Mouse (Mus musculus): ENCODE measurements around the gene Enox1. TPM values are rescaled to one million over a fixed set of nuclear protein-coding genes. Genes with fewer than 3 reads are reported as not detected.

The Enox1 gene
- polyA plus RNA-seq, 1 experiment from 2014 or later: 33.5 TPM

DNA sequence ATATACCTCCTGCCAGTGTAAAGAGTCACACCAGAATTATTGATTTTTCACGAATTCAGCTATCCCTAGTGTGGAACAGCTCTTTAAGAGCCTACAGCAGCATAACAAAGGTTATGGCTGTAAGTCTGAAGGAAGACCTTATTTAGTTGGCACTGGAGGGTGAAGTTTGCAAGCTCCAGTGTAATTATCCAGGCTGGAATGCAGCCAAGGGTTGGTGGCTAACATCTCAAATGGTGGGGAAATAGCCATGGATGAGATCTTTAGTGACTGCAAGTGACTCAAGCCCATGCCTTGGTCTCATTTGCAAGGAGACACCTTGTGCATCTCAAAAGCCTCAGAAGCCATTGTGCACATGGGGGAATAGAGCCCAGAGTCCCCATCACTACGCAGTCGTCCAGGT lies 5.9 kb downstream of the Enox1 start:
- Histone ChIP-seq H3K9ac (no peak overlapping the region), H3K36me3 (replicated peaks) (peaks cover 2% of the 10 kb centered on the region; the same call in 1 of the 2 replicates), H3K27me3 (no peaks in the 10 kb centered on the region), H3K4me3 (replicated peaks) (no peak overlapping the region), H3K27ac (no peak overlapping the region), H3K4me1 (peaks cover 28% of the 10 kb centered on the region), H3K9me3 (no peaks in the 10 kb centered on the region), H3K4me2 (no peak overlapping the region)
- WGBS: 82% methylated on average over 3 of the region's 3 CpGs
- no peak for ATAC-seq (ENCODE audit: low FRiP score)

DNA sequence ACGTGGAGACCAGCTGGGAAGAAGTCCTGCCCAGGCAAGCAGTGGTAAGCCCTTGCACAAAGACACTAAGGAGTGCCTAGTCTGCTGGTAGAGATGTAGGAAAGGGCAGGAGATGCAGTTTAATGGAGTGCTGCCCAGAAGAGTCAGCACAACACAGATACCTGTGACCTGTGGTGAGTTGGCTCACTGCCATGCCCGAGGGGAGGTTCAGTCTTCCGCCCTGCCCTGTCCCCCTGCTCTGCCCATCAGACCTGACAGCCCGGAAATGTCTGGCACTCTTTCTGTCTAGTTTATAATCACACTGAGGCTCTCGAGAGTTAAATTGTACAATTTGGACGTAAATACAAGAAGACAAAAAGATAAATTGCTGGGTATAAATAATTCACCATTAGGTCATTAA lies 7.8 kb downstream of the Enox1 start:
- no peak overlapping the region for H3K9ac ChIP-seq
- 80% methylated on average over 6 of the region's 6 CpGs for WGBS
- no peak overlapping the region for H3K27ac ChIP-seq
- H3K9me3 ChIP-seq: no peaks in the 10 kb centered on the region
- H3K27me3 ChIP-seq: no peaks in the 10 kb centered on the region
- H3K4me1 ChIP-seq: peaks cover 10% of the 10 kb centered on the region
- no peak overlapping the region for H3K4me3 ChIP-seq (replicated peaks)
- ATAC-seq (ENCODE audit: low FRiP score): no peak
- peaks cover 2% of the 10 kb centered on the region; the same call in 1 of the 2 replicates for H3K36me3 ChIP-seq (replicated peaks)
- no peak overlapping the region for H3K4me2 ChIP-seq

DNA sequence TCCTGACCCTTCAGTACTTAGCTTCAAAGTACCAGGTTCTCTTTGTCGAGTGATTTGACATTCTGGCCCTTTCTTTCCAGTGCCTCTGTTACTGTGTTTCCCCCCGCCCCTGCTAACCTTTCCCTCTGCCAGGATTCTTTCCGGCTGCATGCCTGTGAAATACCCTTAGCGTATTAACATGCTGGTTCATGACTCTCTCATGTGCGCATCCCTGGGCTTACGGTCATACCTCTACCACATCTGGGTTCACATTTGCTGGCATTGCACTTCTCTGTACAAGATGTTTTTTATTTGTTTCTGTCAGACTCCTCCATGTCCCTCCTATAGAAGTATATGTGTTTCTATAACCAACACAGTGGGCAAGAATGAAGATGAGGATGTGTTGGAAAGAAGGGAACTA lies 11.6 kb downstream of the Enox1 start:
- no peaks in the 10 kb centered on the region for H3K9me3 ChIP-seq
- WGBS: 90% methylated on average over 6 of the region's 6 CpGs
- H3K4me1 ChIP-seq: no peaks in the 10 kb centered on the region
- H3K27ac ChIP-seq: no peak overlapping the region
- no peaks in the 10 kb centered on the region for H3K27me3 ChIP-seq
- ATAC-seq (ENCODE audit: low FRiP score): no peak
- no peak overlapping the region for H3K9ac ChIP-seq
- H3K4me3 ChIP-seq (replicated peaks): no peak overlapping the region
- H3K36me3 ChIP-seq (replicated peaks): peaks cover 2% of the 10 kb centered on the region; the same call in 1 of the 2 replicates
- no peak overlapping the region for H3K4me2 ChIP-seq

DNA sequence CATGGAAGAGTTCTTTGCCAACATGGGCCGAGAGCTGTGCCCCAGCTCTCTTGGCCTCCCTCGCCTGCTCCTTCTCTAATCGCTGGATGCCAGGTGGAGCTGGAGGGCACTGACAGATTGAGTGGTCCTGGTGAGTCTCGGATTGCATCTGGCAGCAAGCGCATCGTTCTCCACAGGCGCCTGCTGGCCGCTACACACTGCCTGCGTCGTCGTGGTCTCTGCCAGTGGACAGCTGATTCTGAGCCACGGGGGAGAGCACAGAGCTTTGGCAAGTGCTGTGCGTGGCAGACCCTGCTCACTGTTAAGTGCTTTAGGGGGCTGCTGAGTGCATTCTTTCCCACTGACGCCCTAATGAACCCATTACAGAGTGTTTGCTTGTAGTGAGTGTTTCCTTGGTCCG lies 17.9 kb downstream of the Enox1 start:
- H3K9ac ChIP-seq: no peak overlapping the region
- H3K36me3 ChIP-seq (replicated peaks): no peaks in the 10 kb centered on the region
- no peaks in the 10 kb centered on the region for H3K9me3 ChIP-seq
- ATAC-seq (ENCODE audit: low FRiP score): 0 out of 2 replicates have a peak, but pooled peaks have one; percentile 17
- H3K4me2 ChIP-seq: no peak overlapping the region
- H3K4me1 ChIP-seq: no peaks in the 10 kb centered on the region
- H3K27ac ChIP-seq: no peak overlapping the region; the same call in 1 of the 2 replicates
- H3K27me3 ChIP-seq: no peaks in the 10 kb centered on the region
- WGBS: 79% methylated on average over 15 of the region's 15 CpGs
- H3K4me3 ChIP-seq (replicated peaks): no peak overlapping the region

DNA sequence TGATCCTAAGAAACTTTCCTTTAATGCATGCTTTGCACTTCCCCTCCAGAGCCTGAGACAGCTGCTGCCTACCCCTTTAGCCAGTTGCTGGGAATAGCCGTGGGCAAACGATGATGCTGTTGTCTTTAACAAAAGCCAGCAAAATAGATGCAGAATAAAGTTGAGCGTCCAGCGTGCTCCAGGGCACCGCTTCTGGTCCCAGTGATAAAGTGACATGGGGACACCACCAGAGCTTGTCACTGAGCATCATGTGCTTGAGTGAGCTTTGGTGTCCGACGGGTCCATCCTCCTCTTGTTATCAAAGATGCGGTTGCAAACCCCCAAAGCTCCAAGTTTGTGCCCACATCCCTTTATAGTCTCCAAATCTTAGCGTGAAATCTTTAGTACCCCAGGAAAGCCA lies 18.4 kb downstream of the Enox1 start:
- Histone ChIP-seq H3K9ac (no peak overlapping the region), H3K27ac (no peak overlapping the region; the same call in 1 of the 2 replicates), H3K4me2 (no peak overlapping the region), H3K27me3 (no peaks in the 10 kb centered on the region), H3K9me3 (no peaks in the 10 kb centered on the region), H3K4me3 (replicated peaks) (no peak overlapping the region), H3K4me1 (no peaks in the 10 kb centered on the region), H3K36me3 (replicated peaks) (no peaks in the 10 kb centered on the region)
- WGBS: 84% methylated on average over 9 of the region's 9 CpGs
- no peak for ATAC-seq (ENCODE audit: low FRiP score)

DNA sequence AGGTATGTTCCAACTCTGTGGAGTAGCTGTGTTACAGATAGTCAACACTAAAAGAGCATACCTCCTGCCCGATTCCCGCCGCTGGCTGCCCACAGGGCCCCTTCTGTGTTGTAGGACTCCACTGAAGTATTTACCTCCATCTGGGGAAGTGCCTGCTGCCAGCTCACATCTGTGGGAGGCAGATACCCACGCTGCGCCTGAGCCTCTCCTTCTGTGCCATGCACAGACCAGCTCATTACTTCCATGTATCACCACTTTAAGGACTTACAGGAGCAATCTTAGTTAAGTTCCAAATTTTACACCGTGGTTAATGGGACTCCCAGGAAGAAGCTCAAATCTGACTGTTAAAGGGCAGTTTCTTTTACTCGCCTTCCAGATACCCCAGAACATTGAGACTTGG lies 23.7 kb downstream of the Enox1 start:
- no peak overlapping the region for H3K9ac ChIP-seq
- H3K9me3 ChIP-seq: no peaks in the 10 kb centered on the region
- no peak overlapping the region for H3K4me2 ChIP-seq
- H3K4me3 ChIP-seq (replicated peaks): no peak overlapping the region
- no peak overlapping the region for H3K27ac ChIP-seq
- H3K4me1 ChIP-seq: no peaks in the 10 kb centered on the region
- no peaks in the 10 kb centered on the region for H3K27me3 ChIP-seq
- no peak for ATAC-seq (ENCODE audit: low FRiP score)
- 89% methylated on average over 7 of the region's 7 CpGs for WGBS
- H3K36me3 ChIP-seq (replicated peaks): no peaks in the 10 kb centered on the region

DNA sequence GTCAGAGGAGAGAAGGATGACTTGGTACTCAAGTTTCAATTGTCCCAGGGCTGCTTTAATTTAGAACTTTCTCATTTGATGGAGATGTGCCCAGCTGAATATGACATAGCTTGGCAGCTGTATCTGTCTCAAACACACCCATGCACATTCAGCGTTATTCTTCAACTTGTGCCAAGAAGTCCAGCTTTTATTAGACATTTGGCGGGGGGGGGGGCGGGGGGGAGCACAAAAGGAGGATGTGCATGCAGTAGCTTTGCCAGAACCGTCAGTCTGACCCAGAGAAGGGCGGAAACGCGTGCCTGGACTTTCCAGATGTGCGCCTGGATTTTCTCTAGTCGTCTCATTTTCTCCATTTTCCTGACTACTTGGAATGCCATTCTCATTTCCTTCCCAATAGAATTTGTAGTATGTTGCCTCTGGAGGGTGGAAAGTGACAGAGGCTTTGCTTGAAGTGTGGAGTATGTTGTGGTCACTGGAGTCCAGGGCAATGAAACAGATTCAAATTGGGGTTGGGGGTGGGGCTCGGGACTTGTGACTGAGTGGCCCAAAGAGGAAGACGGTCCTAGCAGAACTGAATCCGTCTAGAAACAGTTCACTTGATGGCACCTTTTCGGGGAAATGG lies 24.3 kb downstream of the Enox1 start:
- Histone ChIP-seq H3K4me1 (no peaks in the 10 kb centered on the region), H3K9ac (no peak overlapping the region), H3K27ac (no peak overlapping the region), H3K9me3 (no peaks in the 10 kb centered on the region), H3K4me3 (replicated peaks) (no peak overlapping the region), H3K36me3 (replicated peaks) (no peaks in the 10 kb centered on the region), H3K27me3 (no peaks in the 10 kb centered on the region), H3K4me2 (no peak overlapping the region)
- no peak for ATAC-seq (ENCODE audit: low FRiP score)
- 80% methylated on average over 13 of the region's 13 CpGs for WGBS

DNA sequence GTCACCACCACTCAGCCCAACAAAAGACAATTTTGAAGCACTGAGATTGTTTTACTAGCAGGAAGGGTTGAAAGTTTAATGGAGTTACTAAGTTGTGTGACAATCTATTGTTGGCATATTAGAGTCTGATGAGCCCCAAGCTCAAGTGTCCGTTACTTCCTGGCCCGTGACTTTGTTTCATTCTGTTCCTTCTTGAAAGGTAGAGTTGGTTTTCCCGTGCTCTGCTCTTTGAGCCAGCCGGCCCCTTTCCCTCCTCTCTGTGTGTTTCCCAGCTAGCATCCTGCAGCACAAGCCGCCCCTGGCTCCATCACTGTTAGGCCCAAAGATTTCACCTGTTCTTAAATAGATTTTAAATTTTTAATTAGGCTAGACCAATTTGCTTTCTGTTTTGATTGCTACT lies 26.9 kb downstream of the Enox1 start:
- H3K4me2 ChIP-seq: no peak overlapping the region
- H3K9ac ChIP-seq: no peak overlapping the region
- no peaks in the 10 kb centered on the region for H3K27me3 ChIP-seq
- no peaks in the 10 kb centered on the region for H3K36me3 ChIP-seq (replicated peaks)
- no peaks in the 10 kb centered on the region for H3K9me3 ChIP-seq
- 89% methylated on average over 5 of the region's 5 CpGs for WGBS
- H3K4me3 ChIP-seq (replicated peaks): no peak overlapping the region
- H3K27ac ChIP-seq: no peak overlapping the region
- H3K4me1 ChIP-seq: no peaks in the 10 kb centered on the region
- ATAC-seq (ENCODE audit: low FRiP score): no peak

DNA sequence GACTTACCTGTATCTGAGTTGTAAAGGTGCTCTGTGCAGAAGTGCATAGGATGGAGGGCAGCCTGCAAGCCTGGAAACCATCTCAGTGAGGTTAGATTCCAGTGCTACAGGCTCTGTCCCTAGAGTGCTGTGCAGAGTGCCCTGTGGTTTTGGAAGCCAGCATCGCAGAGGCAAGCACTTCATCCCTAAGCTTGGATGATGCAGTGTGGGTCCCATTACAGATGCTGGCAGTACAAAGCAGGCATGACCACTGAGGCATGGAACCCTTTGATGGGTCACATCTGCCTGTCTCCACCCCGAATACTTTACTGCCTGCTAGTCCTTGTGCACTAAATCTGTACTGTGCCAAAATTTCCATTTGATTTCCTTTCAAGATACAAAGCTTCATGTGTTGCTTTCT lies 33.6 kb downstream of the Enox1 start:
- no peak for ATAC-seq (ENCODE audit: low FRiP score)
- H3K27me3 ChIP-seq: no peaks in the 10 kb centered on the region
- H3K4me2 ChIP-seq: no peak overlapping the region
- peaks cover 5% of the 10 kb centered on the region for H3K4me1 ChIP-seq
- no peaks in the 10 kb centered on the region for H3K36me3 ChIP-seq (replicated peaks)
- H3K9me3 ChIP-seq: no peaks in the 10 kb centered on the region
- no peak overlapping the region for H3K27ac ChIP-seq
- WGBS: 87% methylated on average over 2 of the region's 2 CpGs
- H3K4me3 ChIP-seq (replicated peaks): no peak overlapping the region
- H3K9ac ChIP-seq: no peak overlapping the region

DNA sequence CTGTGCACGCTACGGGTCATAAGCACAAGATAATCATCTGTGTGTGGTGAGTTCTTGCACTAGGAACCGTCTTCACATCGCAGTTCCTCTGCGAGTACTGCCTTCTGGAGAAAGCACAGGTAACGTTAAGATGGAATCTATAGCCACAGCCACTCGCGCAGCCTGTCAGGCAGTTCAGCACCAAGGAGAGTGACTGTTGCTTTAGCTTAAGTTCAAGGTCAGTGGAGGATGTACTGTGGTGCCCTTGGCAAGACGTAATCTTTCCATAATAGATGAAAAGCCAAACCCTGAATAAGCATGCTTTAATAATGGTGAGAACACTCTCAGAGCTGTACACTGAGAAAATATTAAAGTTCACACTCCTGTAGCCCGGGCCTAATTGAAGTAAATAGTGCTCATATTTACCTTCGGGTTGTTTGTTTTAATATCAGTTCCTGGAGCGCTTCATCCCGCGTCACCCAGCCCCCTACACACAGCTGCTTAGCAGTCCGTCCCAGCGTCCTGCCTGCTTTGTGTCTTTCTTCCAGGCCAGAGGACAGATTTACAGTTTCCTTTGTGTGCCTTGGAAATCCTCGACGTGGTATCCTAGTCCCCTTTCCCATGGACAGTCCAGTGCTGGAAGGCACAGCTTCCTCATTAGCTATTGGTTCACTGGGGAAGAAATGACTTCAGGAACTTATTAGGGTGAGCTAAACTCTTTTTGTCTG lies 38.9 kb downstream of the Enox1 start:
- Histone ChIP-seq H3K4me1 (peaks cover 32% of the 10 kb centered on the region), H3K27ac (peak overlapping the region; percentile 37; the same call in 1 of the 2 replicates), H3K4me3 (replicated peaks) (no peak overlapping the region), H3K9me3 (no peaks in the 10 kb centered on the region), H3K9ac (no peak overlapping the region), H3K27me3 (no peaks in the 10 kb centered on the region), H3K36me3 (replicated peaks) (no peaks in the 10 kb centered on the region), H3K4me2 (no peak overlapping the region)
- WGBS: 43% methylated on average over 18 of the region's 18 CpGs
- peak; percentile 51 for ATAC-seq (ENCODE audit: low FRiP score)

DNA sequence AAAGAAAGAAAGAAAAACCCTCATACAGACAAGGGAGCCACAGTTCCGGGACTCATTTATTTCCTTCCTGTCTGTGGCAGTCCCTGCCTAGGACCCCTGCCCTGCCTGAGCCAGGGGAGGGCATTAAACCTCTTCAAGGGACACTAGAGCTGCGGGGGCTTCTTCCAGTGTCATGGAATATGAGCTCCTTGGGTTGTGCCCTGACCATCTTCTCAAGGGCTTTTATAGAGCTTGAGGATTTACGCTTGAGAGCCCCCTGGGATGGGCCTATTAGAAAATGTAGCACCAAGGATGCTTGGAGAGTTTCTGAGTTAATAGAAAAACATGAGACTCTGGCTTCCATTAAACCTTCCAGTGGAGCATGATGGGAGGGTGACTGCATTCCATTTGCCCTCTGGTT lies 39.7 kb downstream of the Enox1 start:
- Histone ChIP-seq H3K9me3 (no peaks in the 10 kb centered on the region), H3K4me2 (no peak overlapping the region), H3K4me3 (replicated peaks) (no peak overlapping the region), H3K27me3 (no peaks in the 10 kb centered on the region), H3K36me3 (replicated peaks) (no peaks in the 10 kb centered on the region), H3K27ac (no peak overlapping the region), H3K4me1 (peaks cover 32% of the 10 kb centered on the region), H3K9ac (no peak overlapping the region)
- 52% methylated on average over 3 of the region's 3 CpGs for WGBS
- ATAC-seq (ENCODE audit: low FRiP score): no peak

DNA sequence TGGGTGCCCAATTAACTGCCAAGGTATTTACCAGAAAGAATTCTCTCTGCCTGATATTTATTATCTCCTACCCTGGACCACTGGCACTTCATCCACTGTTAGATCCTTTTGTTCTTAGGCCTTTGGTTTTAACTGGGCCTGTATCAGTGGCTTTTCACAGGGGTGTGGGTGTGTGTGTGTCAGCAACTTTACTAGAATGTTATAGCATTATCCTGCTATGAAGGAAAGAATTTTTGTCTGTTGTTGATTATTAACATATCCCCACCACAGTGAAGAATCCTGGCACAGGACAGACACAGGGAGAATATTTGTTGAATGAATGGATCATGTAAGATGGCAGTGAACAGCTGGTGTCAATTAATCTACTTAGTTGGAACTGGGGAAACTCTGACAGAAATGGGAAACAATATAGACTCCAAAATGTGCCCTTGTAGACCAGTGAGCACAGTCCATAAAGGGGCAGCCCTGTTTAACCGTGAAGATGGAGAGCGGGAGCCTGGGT lies 40.9 kb downstream of the Enox1 start:
- Histone ChIP-seq H3K9me3 (no peaks in the 10 kb centered on the region), H3K36me3 (replicated peaks) (no peaks in the 10 kb centered on the region), H3K27ac (peak overlapping the region; percentile 42; the same call in 1 of the 2 replicates), H3K9ac (no peak overlapping the region), H3K4me2 (no peak overlapping the region), H3K4me3 (replicated peaks) (no peak overlapping the region), H3K27me3 (no peaks in the 10 kb centered on the region), H3K4me1 (peaks cover 32% of the 10 kb centered on the region)
- ATAC-seq (ENCODE audit: low FRiP score): no peak
- WGBS: 74% methylated on average over 2 of the region's 2 CpGs

DNA sequence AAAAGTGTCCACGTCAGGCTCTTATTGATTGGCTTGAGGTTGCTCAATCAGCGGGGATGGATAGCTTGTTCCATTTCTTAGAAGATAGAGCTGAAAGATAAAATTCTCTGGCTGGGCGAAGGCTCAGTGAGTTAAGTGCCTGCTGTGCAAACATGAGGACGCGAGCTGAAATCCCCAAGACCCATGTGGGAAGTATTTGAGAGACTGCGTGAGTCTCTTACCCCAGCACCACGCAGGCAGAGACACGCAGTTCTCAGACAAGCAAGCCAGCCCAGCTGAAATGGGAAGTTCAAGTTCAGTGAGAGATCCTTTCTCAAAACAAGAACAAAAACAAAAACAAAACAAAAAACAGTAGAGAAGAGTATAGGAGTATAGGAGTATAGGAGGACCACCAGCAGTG lies 54.3 kb downstream of the Enox1 start:
- H3K27me3 ChIP-seq: no peaks in the 10 kb centered on the region
- H3K4me1 ChIP-seq: peaks cover 4% of the 10 kb centered on the region; the same call in 1 of the 2 replicates
- H3K9me3 ChIP-seq: no peaks in the 10 kb centered on the region
- H3K9ac ChIP-seq: no peak overlapping the region
- ATAC-seq (ENCODE audit: low FRiP score): no peak
- no peaks in the 10 kb centered on the region for H3K36me3 ChIP-seq (replicated peaks)
- no peak overlapping the region for H3K27ac ChIP-seq
- H3K4me2 ChIP-seq: no peak overlapping the region
- WGBS: 91% methylated on average over 8 of the region's 8 CpGs
- H3K4me3 ChIP-seq (replicated peaks): no peak overlapping the region
